Mouse (Mus musculus) testis, postnatal 14 days (tissue): ENCODE data around the gene Tlk1.

Source experiments
- DNase-seq: peaks from one replicate; pipeline ENCODE4 v3.0.0; 2021; ENCODE audit warnings: low spot score

Gene Tlk1

GRCm38 (mm10) chr2:70825371-70826051 lies at the start of gene Tlk1:
Tlk1 (minus strand) TSS chr2:70825728.
- DNase-seq = peak; percentile 81

GRCm38 (mm10) chr2:70875129-70875528 lies 49.6 kb upstream of the Tlk1 start:
- no peak for DNase-seq

GRCm38 (mm10) chr2:70873168-70873567 lies 47.6 kb upstream of the Tlk1 start:
- DNase-seq = no peak

- DNase-seq = no peak
These were observed 46.0 kb upstream of the Tlk1 start for GRCm38 (mm10) chr2:70871466-70872022.

- DNase-seq = no peak
These were observed 45.3 kb upstream of the Tlk1 start for GRCm38 (mm10) chr2:70870819-70871218.

- no peak for DNase-seq
These were observed 43.6 kb upstream of the Tlk1 start for GRCm38 (mm10) chr2:70869116-70869515.

GRCm38 (mm10) chr2:70867231-70867630 lies 41.7 kb upstream of the Tlk1 start:
- no peak for DNase-seq

GRCm38 (mm10) chr2:70862881-70863280 lies 37.4 kb upstream of the Tlk1 start:
- DNase-seq = no peak

GRCm38 (mm10) chr2:70859740-70860139 lies 34.2 kb upstream of the Tlk1 start:
- no peak for DNase-seq

GRCm38 (mm10) chr2:70856971-70857370 lies 31.4 kb upstream of the Tlk1 start:
- no peak for DNase-seq

- no peak for DNase-seq
These were observed 28.8 kb upstream of the Tlk1 start for GRCm38 (mm10) chr2:70854231-70854888.

- DNase-seq = no peak
These were observed 27.8 kb upstream of the Tlk1 start for GRCm38 (mm10) chr2:70853329-70853728.

GRCm38 (mm10) chr2:70852796-70853221 lies 27.3 kb upstream of the Tlk1 start:
- DNase-seq = no peak

- DNase-seq = no peak
These were observed 26.8 kb upstream of the Tlk1 start for GRCm38 (mm10) chr2:70852186-70852795.

- DNase-seq = no peak
These were observed 20.3 kb upstream of the Tlk1 start for GRCm38 (mm10) chr2:70845871-70846270.

- no peak for DNase-seq
These were observed 19.3 kb upstream of the Tlk1 start for GRCm38 (mm10) chr2:70844694-70845395.

- no peak for DNase-seq
These were observed 16.6 kb upstream of the Tlk1 start for GRCm38 (mm10) chr2:70842049-70842618.

GRCm38 (mm10) chr2:70838536-70839216 lies 13.1 kb upstream of the Tlk1 start:
- no peak for DNase-seq

GRCm38 (mm10) chr2:70836306-70836651 lies 10.8 kb upstream of the Tlk1 start:
- DNase-seq = no peak

GRCm38 (mm10) chr2:70835641-70836305 lies 10.2 kb upstream of the Tlk1 start:
- DNase-seq = no peak

GRCm38 (mm10) chr2:70835209-70835608 lies 9.7 kb upstream of the Tlk1 start:
- DNase-seq = no peak
